Mouse (Mus musculus) E14TG2a.4 (cell line): Measurements from ENCODE around the gene Rpl10a.

Experiments used
- CTCF ChIP-seq: conservative IDR thresholded peaks from 2 replicates; pipeline ENCODE4 v1.5.1; 2014; ENCODE audit warnings: low read length
- NANOG ChIP-seq: IDR thresholded peaks from 2 replicates; pipeline ENCODE4 v1.6.1; 2014; ENCODE audit warnings: borderline replicate concordance, low read length, mixed read lengths
- POU5F1 ChIP-seq: IDR thresholded peaks from 2 replicates; pipeline ENCODE4 v1.6.1; 2014; ENCODE audit warnings: low read length, borderline replicate concordance

GRCm38 (mm10) chr17:28371286-28371685, 43.0 kb downstream of the Rpl10a start:
- TF ChIP-seq CTCF (no peak), POU5F1 (no peak), NANOG (no peak)
